Comparison of ENCODE assay signal across 26 mouse cellular contexts in the genomic region with DNA sequence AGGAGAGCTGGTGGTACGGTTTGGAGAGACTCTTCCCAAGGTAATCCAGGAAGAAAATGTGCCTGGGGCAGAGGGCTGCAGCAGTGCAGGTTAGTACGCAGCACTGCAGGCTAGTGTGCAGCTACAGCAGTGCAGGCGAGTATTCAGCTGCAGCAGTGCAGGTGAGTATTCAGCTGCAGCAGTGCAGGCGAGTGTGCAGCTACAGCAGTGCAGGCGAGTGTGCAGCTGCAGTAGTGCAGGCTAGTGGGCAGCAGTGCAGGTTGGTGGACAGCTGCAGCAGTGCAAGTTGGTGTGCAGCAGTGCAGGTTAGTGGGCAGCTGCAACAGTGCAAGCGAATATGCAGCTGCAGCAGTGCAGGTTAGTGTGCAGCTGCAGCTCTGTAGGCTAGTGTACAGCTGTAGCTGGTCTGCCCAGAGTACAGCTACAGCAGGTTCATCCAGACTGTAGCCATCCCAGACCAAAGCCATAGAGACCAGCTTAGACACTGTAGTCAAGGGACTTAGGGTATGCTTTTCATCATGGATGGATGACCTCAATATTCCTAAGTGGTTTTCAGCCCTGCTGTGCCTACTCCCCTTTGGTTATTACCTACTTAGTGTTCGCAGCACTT. TPM values are rescaled to one million over a fixed set of nuclear protein-coding genes. Genes with fewer than 3 reads are reported as not detected.
DNase-seq lines count a peak whose midpoint lies in the region; ATAC-seq and TF ChIP-seq lines count a peak whose summit lies in the region.
"Had no signal": no experiment of that assay in that cellular context is flagged by ENCODE, and none has a peak within 500 bp of the region (broad histone marks: within the 10 kb centered on the region; RNA-seq: fewer than 3 reads in every experiment).

No protein-coding gene starts in this region.

- no peaks in the 10 kb centered on the region for H3K4me1 ChIP-seq in forebrain, embryonic 14.5 days (ENCODE audit: control insufficient read depth, insufficient read depth, low read length)
- peaks cover 12% of the 10 kb centered on the region for H3K4me1 ChIP-seq in forebrain, embryonic 12.5 days
- H3K4me1 ChIP-seq in bone marrow, adult 2 months (ENCODE audit: control insufficient read depth, insufficient read depth, low read length) = peaks cover 9% of the 10 kb centered on the region
- peaks cover 13% of the 10 kb centered on the region for H3K4me1 ChIP-seq in midbrain, embryonic 13.5 days (replicated peaks)
- H3K4me1 ChIP-seq: embryonic facial prominence, embryonic 15.5 days; heart, embryonic 12.5 days; intestine, embryonic 15.5 days; stomach, embryonic 15.5 days had no signal

- no peaks in the 10 kb centered on the region for H3K36me3 ChIP-seq in forebrain, embryonic 14.5 days (ENCODE audit: control insufficient read depth, insufficient read depth, low read length)
- H3K36me3 ChIP-seq in forebrain, embryonic 12.5 days (replicated peaks) = no peaks in the 10 kb centered on the region
- no peaks in the 10 kb centered on the region for H3K36me3 ChIP-seq in midbrain, embryonic 13.5 days
- H3K36me3 ChIP-seq: embryonic facial prominence, embryonic 15.5 days; intestine, embryonic 15.5 days; stomach, embryonic 15.5 days had no signal

- H3K4me2 ChIP-seq in forebrain, embryonic 14.5 days (ENCODE audit: low read length) = no peak overlapping the region
- H3K4me2 ChIP-seq in forebrain, embryonic 12.5 days = no peak overlapping the region
- H3K4me2 ChIP-seq in midbrain, embryonic 13.5 days (replicated peaks) = no peak overlapping the region
- H3K4me2 ChIP-seq: embryonic facial prominence, embryonic 15.5 days; heart, embryonic 12.5 days; intestine, embryonic 15.5 days; stomach, embryonic 15.5 days had no signal

- TF ChIP-seq CTCF in left cerebral cortex, adult 2 months (IDR thresholded peaks at IDR 0.05) = no peak
- TF ChIP-seq CTCF in bone marrow, adult 2 months (IDR thresholded peaks at IDR 0.05; ENCODE audit: control insufficient read depth, insufficient read depth, low read length) = no peak

- 75% methylated on average over 7 of the region's 7 CpGs for WGBS in forebrain, embryonic 14.5 days
- 78% methylated on average over 7 of the region's 7 CpGs for WGBS in forebrain, embryonic 12.5 days
- WGBS in bone marrow, adult 2 months = 84% methylated on average over 7 of the region's 7 CpGs
- 80% methylated on average over 7 of the region's 7 CpGs for WGBS in midbrain, embryonic 13.5 days

- peak; percentile 21; the same call in 1 of the 2 replicates for TF ChIP-seq POLR2A in bone marrow, adult 2 months (IDR thresholded peaks at IDR 0.05; ENCODE audit: borderline replicate concordance, control insufficient read depth, low read depth, low read length)

- H3K9ac ChIP-seq in forebrain, embryonic 14.5 days (ENCODE audit: low read length) = no peak overlapping the region
- H3K9ac ChIP-seq in forebrain, embryonic 12.5 days = no peak overlapping the region
- no peak overlapping the region; the same call in 1 of the 2 replicates for H3K9ac ChIP-seq in midbrain, embryonic 13.5 days (replicated peaks)
- H3K9ac ChIP-seq: embryonic facial prominence, embryonic 15.5 days; heart, embryonic 12.5 days; intestine, embryonic 15.5 days; stomach, embryonic 15.5 days had no signal

- intact Hi-C loops in left cerebral cortex, adult 2 months (cut with DNase I) = loop anchor here (2.0 kb wide), 2 partner anchors 23 to 29 kb away; no protein-coding TSS in a partner anchor
- intact Hi-C loops in left cerebral cortex, postnatal 25 days (cut with DNase I) = loop anchor here (1.0 to 2.0 kb wide), 2 partner anchors 23 to 24 kb away; no protein-coding TSS in a partner anchor
- intact Hi-C loops in heart, postnatal 36 days (cut with DNase I) = no loop called here

- H3K27ac ChIP-seq in forebrain, embryonic 14.5 days (ENCODE audit: low read depth, low read length) = peak overlapping the region; percentile 60
- H3K27ac ChIP-seq in forebrain, embryonic 12.5 days = no peak overlapping the region
- peak overlapping the region; percentile 91 for H3K27ac ChIP-seq in left cerebral cortex, adult 2 months
- peak overlapping the region; percentile 4; the same call in 1 of the 2 replicates for H3K27ac ChIP-seq in bone marrow, adult 2 months (ENCODE audit: control insufficient read depth, insufficient read depth, low read depth, low read length, poor library complexity)
- peak overlapping the region; percentile 25; the same call in 1 of the 2 replicates for H3K27ac ChIP-seq in midbrain, embryonic 13.5 days
- H3K27ac ChIP-seq: embryonic facial prominence, embryonic 15.5 days; gastrocnemius, adult 2 months; intestine, embryonic 15.5 days; stomach, embryonic 15.5 days had no signal

- H3K9me3 ChIP-seq in forebrain, embryonic 14.5 days (replicated peaks; ENCODE audit: control insufficient read depth, low read length) = 0 out of 2 replicates have a peak, but pooled peaks cover 3% of the 10 kb centered on the region
- 0 out of 2 replicates have a peak, but pooled peaks cover 4% of the 10 kb centered on the region for H3K9me3 ChIP-seq in forebrain, embryonic 12.5 days
- H3K9me3 ChIP-seq in midbrain, embryonic 13.5 days = peaks cover 3% of the 10 kb centered on the region; the same call in 1 of the 2 replicates
- H3K9me3 ChIP-seq: embryonic facial prominence, embryonic 15.5 days; G1E; intestine, embryonic 15.5 days; stomach, embryonic 15.5 days had no signal

- H3K4me3 ChIP-seq in forebrain, embryonic 14.5 days (ENCODE audit: low read depth, low read length) = no peak overlapping the region
- no peak overlapping the region for H3K4me3 ChIP-seq in forebrain, embryonic 12.5 days (replicated peaks)
- H3K4me3 ChIP-seq in left cerebral cortex, adult 2 months = no peak overlapping the region
- no peak overlapping the region for H3K4me3 ChIP-seq in bone marrow, adult 2 months (replicated peaks; ENCODE audit: control insufficient read depth, low read depth, low read length)
- no peak overlapping the region for H3K4me3 ChIP-seq in midbrain, embryonic 13.5 days (replicated peaks)
- H3K4me3 ChIP-seq: embryonic facial prominence, embryonic 15.5 days; gastrocnemius, adult 2 months; heart, embryonic 12.5 days; intestine, embryonic 15.5 days; myocyte; stomach, embryonic 15.5 days had no signal

- DNase-seq in forebrain, embryonic 14.5 days (ENCODE audit: low spot score) = no peak
- DNase-seq in left cerebral cortex, adult 2 months (ENCODE audit: extremely low spot score in 1 of 2, low spot score in 2 of 2) = no peak
- DNase-seq in left cerebral cortex, postnatal 25 days (ENCODE audit: low spot score in 2 of 2) = no peak
- DNase-seq in heart, postnatal 36 days = no peak
- DNase-seq: adrenal gland, postnatal 14 days; cerebellum, adult 11-12 months; cerebellum, postnatal 25 days; gastrocnemius, adult 2 months; heart, postnatal 14 days; kidney, adult 9 months; kidney, postnatal 25 days; lung, adult 18-20 months; lung, postnatal 14 days; thymus, adult 18-20 months; thymus, postnatal 4 days had no signal

- peak; percentile 34 for ATAC-seq in forebrain, embryonic 14.5 days
- ATAC-seq in forebrain, embryonic 12.5 days (ENCODE audit: low FRiP score) = no peak
- ATAC-seq in midbrain, embryonic 13.5 days = peak; percentile 70
- ATAC-seq in CD4-positive, CD25-positive, alpha-beta regulatory T cell, adult 4 months = no peak
- ATAC-seq: activated CD4-positive, CD25-positive, alpha-beta regulatory T cell, adult 4 months; intestine, embryonic 15.5 days had no signal

- H3K27me3 ChIP-seq in forebrain, embryonic 14.5 days (replicated peaks; ENCODE audit: control insufficient read depth, insufficient read depth, low read length) = no peaks in the 10 kb centered on the region
- no peaks in the 10 kb centered on the region for H3K27me3 ChIP-seq in forebrain, embryonic 12.5 days
- H3K27me3 ChIP-seq in midbrain, embryonic 13.5 days = no peaks in the 10 kb centered on the region
- H3K27me3 ChIP-seq: heart, embryonic 12.5 days; intestine, embryonic 15.5 days; stomach, embryonic 15.5 days had no signal

RNA-seq across cellular contexts. Expression of gene Atg16l1, which starts 45.9 kb away (rescaled TPM):
- 50.0 and 60.3 TPM in 2 replicates for polyA plus RNA-seq in forebrain, embryonic 14.5 days (2014; fragmentation: Nextera tagmentation; extraction: Ambion mirVana)
- 46.6 and 51.4 TPM in 2 replicates for polyA plus RNA-seq in forebrain, embryonic 12.5 days (2016; fragmentation: Nextera tagmentation; extraction: Ambion mirVana)
- total RNA-seq in left cerebral cortex, adult 2 months (2021) = 10 to 100 TPM; 69.1 to 69.5 TPM
- total RNA-seq in left cerebral cortex, postnatal 25 days (2021) = 10 to 100 TPM; 61.7 to 65.2 TPM
- 17.4 and 36.9 TPM in 2 replicates for polyA plus RNA-seq in bone marrow, adult 2 months (2011; ENCODE audit: insufficient read depth, insufficient read length, low replicate concordance, missing spikeins)
- polyA plus RNA-seq in midbrain, embryonic 13.5 days (2015; fragmentation: Nextera tagmentation; extraction: Ambion mirVana) = 57.6 and 62.4 TPM in 2 replicates
- 10 to 100 TPM; 20.4 to 21.8 TPM for polyA plus RNA-seq in CD4-positive, CD25-positive, alpha-beta regulatory T cell, adult 4 months (2017; shearing (Covaris generic))
- total RNA-seq in heart, postnatal 36 days (2021) = 10 to 100 TPM; 27.4 to 29.7 TPM

Comparison
In these comparisons a context has a peak if more than half of its experiments do, and no peak if none do; other contexts are left out.
1. ATAC-seq: peak in forebrain, embryonic 14.5 days (single experiment) and midbrain, embryonic 13.5 days (single experiment); none in forebrain, embryonic 12.5 days (single experiment) and CD4-positive, CD25-positive, alpha-beta regulatory T cell, adult 4 months (single experiment).